Mouse (Mus musculus): ENCODE results near the gene Apon.

DNA sequence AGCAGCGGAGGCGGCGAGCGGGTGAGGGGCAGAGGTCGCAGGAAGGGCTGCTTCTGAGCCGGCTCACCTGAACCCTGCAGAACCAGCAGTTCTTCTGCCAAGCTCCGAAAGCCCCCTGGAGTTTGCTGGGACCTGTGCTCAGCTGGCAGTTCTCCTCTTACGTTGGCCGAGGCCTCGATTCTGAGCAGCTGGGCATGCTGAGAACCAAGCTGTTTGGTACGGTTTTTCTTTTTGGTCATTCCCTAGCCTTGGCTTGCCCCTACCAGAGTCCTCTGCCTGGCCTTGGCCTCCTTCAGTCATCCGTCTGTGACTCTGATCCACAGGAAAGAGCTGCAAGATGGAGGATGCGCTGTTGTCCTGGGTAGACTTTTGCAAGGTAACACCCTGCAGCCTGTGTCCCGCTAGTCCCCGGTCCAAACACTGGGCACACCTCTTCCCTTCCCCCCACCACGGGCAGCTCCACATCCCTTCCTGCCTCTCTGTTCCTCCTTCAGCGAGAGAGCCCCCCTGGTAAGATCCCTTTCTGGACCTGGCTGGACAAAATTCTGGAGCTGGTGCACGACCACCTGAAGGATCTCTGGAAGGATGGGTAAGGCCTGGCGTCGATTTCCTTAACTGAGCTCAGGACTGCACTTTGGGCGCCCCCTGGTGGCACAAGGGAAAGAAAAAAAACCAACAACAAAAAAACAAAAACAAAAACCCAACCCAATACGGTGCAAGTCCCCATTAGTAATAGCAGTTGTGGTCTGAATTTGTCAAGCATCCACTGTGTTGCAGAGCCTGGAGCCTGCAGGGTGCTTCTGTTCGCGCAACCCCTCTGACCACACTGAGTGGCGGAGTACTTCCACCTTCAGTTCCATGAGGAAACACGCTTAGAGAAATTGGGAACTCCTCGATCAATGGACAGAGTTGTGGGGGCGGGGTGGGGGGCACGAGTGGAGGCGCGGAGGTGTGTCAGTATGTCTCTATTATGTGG is 30.0 kb downstream of the Apon start:
- TF ChIP-seq CTCF (IDR thresholded peaks at IDR 0.05; ENCODE audit: control insufficient read depth, insufficient read depth, insufficient read length) (no peak), USF1 (IDR thresholded peaks at IDR 0.05; ENCODE audit: low read depth) (no peak), MYOD1 (IDR thresholded peaks at IDR 0.05; ENCODE audit: control insufficient read depth, insufficient read length, low read depth) (no peak)

All from C2C12 (cell line).